Mouse (Mus musculus) forebrain, embryonic 13.5 days (tissue): ENCODE results near the gene Card10. TPM values are rescaled to one million over a fixed set of nuclear protein-coding genes. Genes with fewer than 3 reads are reported as not detected.
A peak's percentile ranks its signal among the peaks of the same experiment; 100 is the strongest.

Experiments
- ATAC-seq: fragments of 200-750 bp; cut with Nextera tagmentation; 2 replicates; pipeline ENCODE4 v1.8.0; 2017
- H3K27ac ChIP-seq: fragments of 300-500 bp; sonication (generic); 2 replicates; pipeline ENCODE4 v1.5.1; 2015; ENCODE audit warnings: inconsistent platforms, mild to moderate bottlenecking, moderate library complexity
- H3K27me3 ChIP-seq: fragments of 300-500 bp; sonication (generic); 2 replicates; pipeline ENCODE4 v1.6.1; 2015; ENCODE audit warnings: mild to moderate bottlenecking, inconsistent platforms
- H3K36me3 ChIP-seq: fragments of 300-500 bp; sonication (generic); 2 replicates; pipeline ENCODE4 v1.6.1; 2015; ENCODE audit warnings: mild to moderate bottlenecking, inconsistent platforms; ENCODE audit not compliant: poor library complexity, severe bottlenecking
- H3K4me1 ChIP-seq: fragments of 300-500 bp; sonication (generic); 2 replicates; pipeline ENCODE4 v1.6.1; 2015; ENCODE audit warnings: inconsistent platforms
- H3K4me2 ChIP-seq: fragments of 300-500 bp; sonication (generic); 2 replicates; pipeline ENCODE4 v1.6.1; 2015; ENCODE audit warnings: inconsistent platforms, mild to moderate bottlenecking, moderate library complexity
- H3K4me3 ChIP-seq: fragments of 300-500 bp; sonication (generic); 2 replicates; pipeline ENCODE4 v1.5.1; 2015; ENCODE audit warnings: mild to moderate bottlenecking, inconsistent platforms
- H3K9ac ChIP-seq: fragments of 300-500 bp; sonication (generic); 2 replicates; pipeline ENCODE4 v1.6.1; 2015; ENCODE audit warnings: mild to moderate bottlenecking, inconsistent platforms
- H3K9me3 ChIP-seq: fragments of 300-500 bp; sonication (generic); replicated peaks from 2 replicates; pipeline ENCODE4 v1.6.1; 2016; ENCODE audit warnings: inconsistent platforms
- WGBS: fragments of 180-500 bp; shearing (Covaris S2); methylation state at CpG from one replicate; pipeline ENCODE4 v1.1.7; 2015; 5-methylcytosine and 5-hydroxymethylcytosine counted together
- polyA plus RNA-seq: library from polyadenylated mRNA; unstranded; fragments of >200 nt; fragmentation: Nextera tagmentation; extraction: Ambion mirVana; gene quantifications from 2 replicates; pipeline ENCODE4 v1.2.1, GENCODE M21; 2015

Gene Card10
- polyA plus RNA-seq, 1 experiment from 2014 or later: 0.93 TPM

DNA sequence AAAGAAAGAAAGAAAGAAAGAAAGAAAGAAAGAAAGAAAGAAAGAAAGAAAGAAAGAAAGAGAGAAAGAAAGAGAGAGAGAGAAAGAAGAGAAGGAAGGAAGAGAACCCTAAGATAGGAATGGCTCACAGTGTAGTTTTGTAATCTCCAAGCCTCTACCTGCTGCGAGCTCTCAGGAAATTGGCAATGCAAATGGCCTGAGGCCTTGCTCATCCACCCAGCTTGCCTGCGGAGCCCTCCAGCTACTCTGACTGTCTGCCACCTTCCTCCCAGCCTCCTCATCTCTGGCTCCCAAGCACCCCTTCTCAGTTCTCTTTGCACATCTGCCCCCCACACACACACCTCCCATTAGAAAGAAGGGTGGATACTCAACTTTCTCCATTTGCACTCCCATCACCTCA, 6.1 kb upstream of the Card10 start:
- ATAC-seq: no peak
- Histone ChIP-seq H3K27me3 (peaks cover 22% of the 10 kb centered on the region), H3K4me3 (no peak overlapping the region), H3K4me1 (peaks cover 6% of the 10 kb centered on the region), H3K9me3 (no peaks in the 10 kb centered on the region), H3K36me3 (no peaks in the 10 kb centered on the region), H3K4me2 (no peak overlapping the region), H3K9ac (no peak overlapping the region), H3K27ac (no peak overlapping the region)
- 77% methylated on average over 2 of the region's 2 CpGs for WGBS

- Histone ChIP-seq H3K36me3 (no peaks in the 10 kb centered on the region), H3K4me2 (no peak overlapping the region), H3K27ac (no peak overlapping the region), H3K9me3 (no peaks in the 10 kb centered on the region), H3K9ac (no peak overlapping the region), H3K4me3 (no peak overlapping the region), H3K27me3 (peaks cover 41% of the 10 kb centered on the region), H3K4me1 (peaks cover 24% of the 10 kb centered on the region)
- no peak for ATAC-seq
- WGBS: 72% methylated on average over 3 of the region's 3 CpGs
Measured at GRCm38 (mm10) chr15:78807141-78807540, 4.3 kb upstream of the Card10 start.

DNA sequence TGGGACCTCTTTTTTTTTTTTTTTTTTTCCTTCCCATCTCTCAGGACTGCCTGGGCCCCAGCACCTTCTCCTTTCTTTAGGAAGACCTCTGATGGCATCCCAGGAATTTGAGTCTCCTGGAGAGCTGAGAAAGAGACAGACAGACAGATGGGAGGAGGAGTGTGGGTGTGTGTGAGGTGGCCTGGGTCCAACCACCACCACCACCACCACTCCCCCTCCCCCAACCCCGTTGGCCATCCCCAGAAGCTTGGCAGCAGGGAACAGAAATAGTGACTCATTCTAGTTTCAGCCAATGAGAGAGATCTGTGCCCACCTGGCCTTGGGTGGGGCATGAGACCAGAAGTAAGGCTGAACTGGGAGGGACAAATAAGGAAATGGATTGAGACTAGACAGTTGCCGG, 3.8 kb upstream of the Card10 start:
- Histone ChIP-seq H3K9ac (no peak overlapping the region), H3K4me1 (peaks cover 29% of the 10 kb centered on the region), H3K36me3 (no peaks in the 10 kb centered on the region), H3K4me3 (no peak overlapping the region), H3K9me3 (no peaks in the 10 kb centered on the region), H3K27ac (no peak overlapping the region), H3K4me2 (no peak overlapping the region), H3K27me3 (peaks cover 46% of the 10 kb centered on the region)
- 46% methylated on average over 2 of the region's 2 CpGs for WGBS
- ATAC-seq: no peak

GRCm38 (mm10) chr15:78805351-78805750, 2.5 kb upstream of the Card10 start:
- WGBS: 83% methylated on average over 2 of the region's 2 CpGs
- H3K36me3 ChIP-seq: no peaks in the 10 kb centered on the region
- peaks cover 58% of the 10 kb centered on the region for H3K27me3 ChIP-seq

GRCm38 (mm10) chr15:78804326-78804725, 1.5 kb upstream of the Card10 start:
- H3K9ac ChIP-seq: no peak overlapping the region
- no peak overlapping the region for H3K4me2 ChIP-seq
- no peaks in the 10 kb centered on the region for H3K9me3 ChIP-seq
- ATAC-seq: no peak
- no peaks in the 10 kb centered on the region for H3K36me3 ChIP-seq
- 5% methylated on average over 6 of the region's 6 CpGs for WGBS
- no peak overlapping the region for H3K4me3 ChIP-seq
- no peak overlapping the region for H3K27ac ChIP-seq
- peaks cover 30% of the 10 kb centered on the region for H3K4me1 ChIP-seq
- peaks cover 61% of the 10 kb centered on the region for H3K27me3 ChIP-seq

More at GRCm38 (mm10) chr15:78805351-78805750, 2.5 kb upstream of the Card10 start:
- no peak overlapping the region for H3K4me3 ChIP-seq
- H3K27ac ChIP-seq: no peak overlapping the region
- ATAC-seq: no peak
- no peak overlapping the region for H3K9ac ChIP-seq
- H3K4me1 ChIP-seq: peaks cover 30% of the 10 kb centered on the region
- no peaks in the 10 kb centered on the region for H3K9me3 ChIP-seq
- no peak overlapping the region for H3K4me2 ChIP-seq

- ATAC-seq: peak; percentile 36; the same call in 1 of the 2 replicates
- Histone ChIP-seq H3K4me2 (peak overlapping the region; percentile 73; the same call in 1 of the 2 replicates), H3K27me3 (peaks cover 61% of the 10 kb centered on the region)
Measured at GRCm38 (mm10) chr15:78803499-78803900, 658 bp upstream of the Card10 start.

GRCm38 (mm10) chr15:78801971-78802741, 686 bp downstream of the Card10 start:
- Histone ChIP-seq H3K27me3 (peaks cover 59% of the 10 kb centered on the region), H3K4me1 (peaks cover 30% of the 10 kb centered on the region), H3K4me3 (peak overlapping the region; percentile 56), H3K36me3 (no peaks in the 10 kb centered on the region), H3K27ac (no peak overlapping the region), H3K9ac (peak overlapping the region; percentile 61), H3K4me2 (peak overlapping the region; percentile 73), H3K9me3 (no peaks in the 10 kb centered on the region)
- peak; percentile 24; the same call in 1 of the 2 replicates for ATAC-seq
- 4% methylated on average over 50 of the region's 67 CpGs for WGBS

More at GRCm38 (mm10) chr15:78803499-78803900, 658 bp upstream of the Card10 start:
- H3K4me1 ChIP-seq: peaks cover 30% of the 10 kb centered on the region
- no peak overlapping the region for H3K9ac ChIP-seq
- H3K9me3 ChIP-seq: no peaks in the 10 kb centered on the region
- H3K36me3 ChIP-seq: no peaks in the 10 kb centered on the region
- H3K4me3 ChIP-seq: no peak overlapping the region
- H3K27ac ChIP-seq: no peak overlapping the region
- 2% methylated on average over 8 of the region's 8 CpGs for WGBS

DNA sequence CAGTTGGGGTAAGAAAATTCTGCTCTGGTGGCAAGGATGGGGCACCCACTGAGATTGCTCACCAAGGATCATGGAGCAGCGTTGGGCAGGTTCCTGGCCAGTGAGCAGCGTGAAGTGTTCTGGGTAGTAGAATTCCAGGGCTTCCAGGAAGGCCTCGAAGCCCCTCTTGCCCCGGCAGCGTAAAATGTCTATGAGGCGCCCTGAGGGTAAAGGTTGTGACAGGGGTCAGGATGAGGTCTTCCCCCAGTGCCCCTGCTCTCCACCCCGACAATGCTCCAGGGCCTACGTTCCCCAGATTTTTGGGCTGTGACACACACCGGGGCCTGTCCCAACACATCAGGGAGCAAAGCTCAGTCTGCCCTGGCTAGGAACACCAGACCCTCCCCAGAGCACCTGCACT, 1.3 kb downstream of the Card10 start:
- 81% methylated on average over 9 of the region's 9 CpGs for WGBS
- no peaks in the 10 kb centered on the region for H3K9me3 ChIP-seq
- peaks cover 56% of the 10 kb centered on the region for H3K27me3 ChIP-seq
- no peak overlapping the region for H3K27ac ChIP-seq
- H3K4me2 ChIP-seq: 0 out of 2 replicates have a peak overlapping the region, but pooled peaks have one; percentile 73
- H3K4me3 ChIP-seq: peak overlapping the region; percentile 56; the same call in 1 of the 2 replicates
- H3K9ac ChIP-seq: no peak overlapping the region
- ATAC-seq: no peak
- H3K36me3 ChIP-seq: no peaks in the 10 kb centered on the region
- H3K4me1 ChIP-seq: peaks cover 31% of the 10 kb centered on the region

DNA sequence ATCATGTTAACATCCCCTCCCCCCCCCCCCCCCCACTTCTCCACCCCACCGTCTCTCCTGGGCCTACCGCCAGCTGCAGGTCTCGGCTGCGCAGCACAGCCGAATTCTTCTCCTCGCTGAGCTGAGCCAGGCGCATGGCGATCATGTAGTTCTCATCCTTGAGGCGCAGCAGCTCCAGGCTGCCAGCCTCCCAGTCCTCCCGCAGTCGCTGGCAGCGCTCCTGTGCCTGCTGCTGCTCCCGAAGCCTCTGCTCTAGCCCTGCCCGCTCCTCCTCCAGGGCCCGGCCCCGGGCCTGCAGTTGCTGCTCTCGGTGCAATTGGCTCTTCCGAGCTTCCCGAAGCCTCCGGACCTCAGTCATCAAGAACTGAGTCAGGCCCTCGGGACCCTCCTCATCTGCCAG, 3.8 kb downstream of the Card10 start:
- ATAC-seq: peak; percentile 41; the same call in 1 of the 2 replicates
- peaks cover 39% of the 10 kb centered on the region for H3K27me3 ChIP-seq
- no peak overlapping the region for H3K4me2 ChIP-seq
- peaks cover 34% of the 10 kb centered on the region for H3K4me1 ChIP-seq
- H3K27ac ChIP-seq: no peak overlapping the region
- no peak overlapping the region for H3K4me3 ChIP-seq
- no peaks in the 10 kb centered on the region for H3K36me3 ChIP-seq
- H3K9me3 ChIP-seq: no peaks in the 10 kb centered on the region
- WGBS: 34% methylated on average over 19 of the region's 21 CpGs
- no peak overlapping the region for H3K9ac ChIP-seq

DNA sequence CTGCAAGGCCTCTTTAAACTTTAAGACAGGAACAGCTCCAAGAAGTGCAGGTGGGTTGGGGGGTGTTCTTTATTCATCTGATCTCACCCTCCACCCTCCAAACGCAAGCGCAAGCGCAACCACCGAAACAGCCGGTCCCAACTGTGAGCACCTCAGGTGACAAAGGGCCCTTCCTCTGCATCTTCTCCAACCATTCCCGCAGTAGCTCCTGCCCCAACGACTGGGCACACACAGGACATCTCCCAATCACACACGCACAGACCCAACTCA, 5.8 kb downstream of the Card10 start:
- Histone ChIP-seq H3K9ac (no peak overlapping the region), H3K27me3 (peaks cover 19% of the 10 kb centered on the region), H3K4me3 (no peak overlapping the region), H3K4me1 (peaks cover 13% of the 10 kb centered on the region), H3K36me3 (no peaks in the 10 kb centered on the region), H3K9me3 (no peaks in the 10 kb centered on the region), H3K4me2 (no peak overlapping the region), H3K27ac (no peak overlapping the region)
- WGBS: 91% methylated on average over 8 of the region's 8 CpGs
- no peak for ATAC-seq

GRCm38 (mm10) chr15:78796196-78797059, 6.4 kb downstream of the Card10 start:
- H3K27me3 ChIP-seq: peaks cover 13% of the 10 kb centered on the region
- no peak overlapping the region for H3K27ac ChIP-seq
- 48% methylated on average over 25 of the region's 25 CpGs for WGBS
- H3K4me2 ChIP-seq: no peak overlapping the region
- H3K9ac ChIP-seq: no peak overlapping the region
- H3K4me3 ChIP-seq: no peak overlapping the region
- no peak for ATAC-seq
- H3K4me1 ChIP-seq: peaks cover 8% of the 10 kb centered on the region; the same call in 1 of the 2 replicates
- H3K9me3 ChIP-seq: no peaks in the 10 kb centered on the region
- H3K36me3 ChIP-seq: no peaks in the 10 kb centered on the region

DNA sequence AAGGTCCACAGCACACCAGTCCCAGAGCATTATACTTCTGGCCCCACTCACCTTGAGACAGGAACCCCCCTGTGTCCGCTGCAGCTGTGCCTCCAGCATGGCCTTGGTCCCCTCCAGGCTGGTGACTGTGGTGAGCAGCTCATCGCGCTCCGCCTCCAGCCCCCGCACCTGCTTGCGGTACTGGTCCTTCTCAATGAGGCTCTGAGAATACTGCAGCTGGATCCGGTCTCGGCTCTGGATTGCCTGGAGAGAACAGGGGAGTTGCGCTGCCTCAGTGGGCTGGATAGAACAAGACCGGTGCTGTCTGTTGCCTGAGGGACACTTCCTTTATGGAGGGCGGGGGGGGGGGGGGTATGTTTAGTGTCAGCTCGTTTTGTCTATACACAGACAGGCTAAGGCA, 11.9 kb downstream of the Card10 start:
- 81% methylated on average over 12 of the region's 12 CpGs for WGBS
- Histone ChIP-seq H3K27ac (no peak overlapping the region), H3K36me3 (no peaks in the 10 kb centered on the region)

More for the DNA sequence above, 11.9 kb downstream of the Card10 start:
- H3K4me1 ChIP-seq: peaks cover 5% of the 10 kb centered on the region
- ATAC-seq: no peak
- no peaks in the 10 kb centered on the region for H3K27me3 ChIP-seq
- no peak overlapping the region for H3K9ac ChIP-seq
- H3K4me3 ChIP-seq: no peak overlapping the region
- no peaks in the 10 kb centered on the region for H3K9me3 ChIP-seq
- no peak overlapping the region for H3K4me2 ChIP-seq
